Mouse (Mus musculus) layer of hippocampus, adult 9-11 months (tissue): ENCODE data around the gene Fchsd2.

ENCODE experiments used
- DNase-seq: peaks from one replicate; pipeline ENCODE4 v3.0.0; 2022

Fchsd2 gene

GRCm38 (mm10) chr7:101072123-101072740 is 20.4 kb upstream of the Fchsd2 start:
- DNase-seq, result no peak

- no peak for DNase-seq
Measured at GRCm38 (mm10) chr7:101074170-101074767, 18.4 kb upstream of the Fchsd2 start.

GRCm38 (mm10) chr7:101083562-101084166 is 9.0 kb upstream of the Fchsd2 start:
- DNase-seq, result no peak

GRCm38 (mm10) chr7:101084816-101085456 is 7.7 kb upstream of the Fchsd2 start:
- no peak for DNase-seq

- no peak for DNase-seq
Measured at GRCm38 (mm10) chr7:101085779-101086178, 6.9 kb upstream of the Fchsd2 start.

DNA sequence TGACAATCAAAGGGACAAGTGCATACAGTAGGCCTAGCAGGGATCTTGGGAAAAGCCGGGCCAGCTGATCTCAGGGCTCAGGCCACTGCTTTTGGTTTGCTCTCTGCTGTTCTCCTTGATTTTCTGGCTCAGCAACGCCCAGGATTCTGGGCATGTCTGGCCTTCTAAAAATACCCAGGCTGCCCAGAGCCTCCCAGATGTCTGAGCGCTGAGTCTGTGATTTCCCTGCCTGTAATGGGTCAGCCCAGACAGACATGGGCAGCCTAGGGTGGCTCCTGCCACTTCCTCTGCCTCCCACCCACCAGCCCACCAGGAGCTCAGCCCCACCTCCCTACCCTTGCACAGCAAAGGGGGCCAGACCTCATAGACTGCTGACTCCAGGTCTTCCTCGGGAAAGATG is 4.0 kb upstream of the Fchsd2 start:
- peak; percentile 43 for DNase-seq

DNA sequence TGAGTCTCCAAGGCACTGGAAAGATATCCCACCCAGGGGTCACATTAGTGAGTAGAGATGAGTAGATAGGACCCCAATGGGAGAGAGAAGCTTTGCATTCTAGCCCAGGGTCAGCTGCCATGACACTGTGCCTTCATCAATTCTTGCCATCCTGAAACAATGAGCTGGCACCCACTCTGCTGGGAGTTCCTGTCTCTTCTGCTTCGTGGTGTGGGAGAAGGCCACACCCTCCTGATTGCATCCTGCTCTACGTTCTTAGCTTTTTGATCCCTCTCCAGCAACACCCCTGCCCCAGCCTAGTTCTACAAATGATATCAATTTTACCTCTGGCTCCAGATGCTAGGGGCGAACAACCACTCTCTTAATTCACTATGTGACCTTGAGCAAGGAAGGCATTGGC is 3.4 kb upstream of the Fchsd2 start:
- no peak for DNase-seq

DNA sequence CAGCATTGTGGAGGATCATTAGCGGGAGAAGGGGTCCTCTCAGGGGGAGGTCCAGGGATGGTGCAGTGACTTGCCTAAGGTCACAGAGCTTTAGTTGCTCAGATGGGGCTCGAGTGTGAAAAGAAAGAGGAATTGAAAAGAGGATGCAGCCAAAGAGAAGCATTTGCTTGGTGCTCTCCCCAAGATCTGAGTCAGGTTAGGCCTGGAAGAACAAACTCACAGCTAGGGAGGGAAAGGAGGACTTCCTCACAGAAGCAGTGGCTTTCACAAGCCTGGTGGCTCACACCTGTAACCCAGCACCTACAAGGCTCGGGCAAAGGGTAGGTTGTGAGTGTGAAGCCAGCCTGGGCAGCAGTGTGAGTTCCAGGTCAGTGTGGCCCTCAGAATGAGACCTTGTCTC is 568 bp downstream of the Fchsd2 start:
- peak; percentile 34 for DNase-seq

GRCm38 (mm10) chr7:101094746-101095145 is 2.1 kb downstream of the Fchsd2 start:
- no peak for DNase-seq

GRCm38 (mm10) chr7:101095560-101095959 is 2.9 kb downstream of the Fchsd2 start:
- no peak for DNase-seq

GRCm38 (mm10) chr7:101096576-101096975 is 3.9 kb downstream of the Fchsd2 start:
- no peak for DNase-seq

DNA sequence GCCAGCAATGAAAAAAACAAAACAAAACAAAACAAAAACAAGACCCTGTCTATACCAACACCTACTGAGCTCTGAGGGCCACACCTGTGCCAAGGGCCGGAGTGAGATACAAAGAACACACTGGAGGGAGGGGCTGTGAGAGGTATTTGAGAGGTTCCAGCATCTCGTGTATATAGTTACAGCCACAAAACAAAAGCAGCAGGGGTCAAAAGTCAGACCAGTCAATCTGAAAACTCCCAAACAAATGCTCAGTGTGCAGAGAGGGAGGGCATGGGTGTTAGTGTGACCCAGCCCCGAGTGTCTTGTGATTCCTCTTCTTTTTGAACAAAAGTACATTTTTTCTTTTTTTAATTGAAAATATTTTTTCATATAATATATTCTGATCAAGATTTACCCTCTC is 4.4 kb downstream of the Fchsd2 start:
- no peak for DNase-seq

DNA sequence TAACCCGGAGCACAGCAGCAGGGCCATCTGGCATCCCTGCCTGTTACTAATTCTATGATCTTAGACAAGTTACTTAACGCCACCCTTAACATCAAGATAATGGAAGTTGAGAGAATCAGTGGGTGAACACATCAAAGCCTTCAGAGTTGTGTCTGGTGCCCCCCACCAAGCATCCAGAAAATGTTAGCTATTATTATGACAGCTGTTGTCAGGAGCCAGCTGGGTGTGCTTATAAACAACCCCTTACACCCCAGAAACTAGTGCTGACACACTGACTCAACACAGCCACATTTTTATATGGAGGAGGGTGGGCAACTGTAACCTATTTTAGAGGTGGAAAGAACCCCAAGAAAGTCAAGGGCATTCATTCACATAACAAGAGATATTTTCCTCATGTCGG is 7.3 kb downstream of the Fchsd2 start:
- DNase-seq, result no peak

DNA sequence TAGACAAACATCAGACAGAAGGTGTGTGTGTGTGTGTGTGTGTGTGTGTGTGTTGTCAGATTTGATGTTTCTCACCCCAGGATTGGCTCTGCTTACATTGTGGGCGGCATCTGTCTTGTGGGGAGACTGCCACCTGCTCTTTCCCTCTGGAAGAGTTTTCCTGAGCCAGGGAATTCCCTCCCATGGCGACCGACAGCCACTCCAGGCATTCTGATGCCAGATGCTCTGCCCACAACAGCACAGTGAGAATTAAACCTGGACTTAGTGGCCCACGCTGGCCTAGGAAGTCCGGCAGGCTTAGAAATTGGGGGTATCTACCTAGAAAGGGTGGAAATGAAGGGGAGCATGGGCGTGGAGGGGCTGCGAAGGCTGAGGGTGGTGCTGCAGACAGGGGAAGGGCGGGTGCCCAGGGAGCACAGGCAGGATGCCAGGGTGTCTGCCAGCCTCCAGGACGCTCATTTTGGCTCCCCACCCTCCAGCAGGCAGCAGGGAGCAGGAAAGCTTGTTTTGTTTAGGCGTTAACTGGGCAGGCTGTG is 8.6 kb downstream of the Fchsd2 start:
- peak; percentile 84 for DNase-seq

- DNase-seq, result no peak
Measured at GRCm38 (mm10) chr7:101106666-101107065, 14.0 kb downstream of the Fchsd2 start.

- DNase-seq, result peak; percentile 57
Measured at GRCm38 (mm10) chr7:101107073-101107810, 14.6 kb downstream of the Fchsd2 start.

- DNase-seq, result peak; percentile 97
Measured at GRCm38 (mm10) chr7:101107968-101108652, 15.4 kb downstream of the Fchsd2 start.

- no peak for DNase-seq
Measured at GRCm38 (mm10) chr7:101108653-101109005, 16.0 kb downstream of the Fchsd2 start.

- peak; percentile 23 for DNase-seq
Measured at GRCm38 (mm10) chr7:101109006-101109855, 16.6 kb downstream of the Fchsd2 start.

DNA sequence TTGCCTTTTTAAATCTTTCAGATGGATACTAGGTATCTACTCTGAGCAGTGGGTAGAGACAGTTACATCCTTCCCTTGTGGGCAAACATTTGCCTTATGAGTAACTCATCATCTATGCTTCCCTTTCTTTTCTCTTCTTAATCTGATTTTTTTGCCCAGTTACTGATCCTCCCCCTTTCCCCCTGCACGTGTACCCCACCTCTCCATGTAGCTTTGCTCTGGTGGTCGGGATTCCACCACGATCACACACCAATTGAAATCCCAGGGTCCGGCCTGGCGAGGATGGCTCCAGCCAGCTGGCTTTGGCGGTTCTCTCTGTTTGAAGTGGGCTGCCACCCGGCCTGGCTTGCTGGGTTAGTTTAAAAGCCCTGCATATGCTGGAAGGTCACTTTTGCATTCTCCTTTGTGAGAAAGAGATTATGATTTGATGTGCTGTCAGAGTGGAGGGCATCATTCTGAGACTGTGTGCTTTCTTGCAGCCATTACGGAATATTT is 17.2 kb downstream of the Fchsd2 start:
- no peak for DNase-seq

DNA sequence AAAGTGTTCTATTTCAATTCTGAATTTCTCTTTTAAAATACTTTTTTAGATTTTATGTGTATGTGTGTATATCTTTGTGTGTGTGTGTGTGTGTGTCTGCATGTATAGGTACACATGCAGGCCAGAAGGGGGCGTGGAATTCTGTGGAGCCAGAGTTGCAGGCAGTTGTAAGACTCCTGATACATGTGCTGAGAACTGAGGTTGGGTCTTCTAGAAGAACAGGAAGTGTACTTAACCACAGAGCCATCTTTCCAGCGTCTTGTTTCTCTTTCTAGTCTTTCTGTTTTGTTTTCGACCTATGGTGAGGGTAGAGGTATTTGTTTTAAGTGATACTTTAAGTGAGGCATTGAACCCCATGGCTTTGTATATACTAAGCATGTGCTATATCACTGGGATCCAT is 20.7 kb downstream of the Fchsd2 start:
- no peak for DNase-seq
